Mouse (Mus musculus) CH12.LX (cell line): Measurements from ENCODE around the gene Ube2h.

Experiments
- CTCF ChIP-seq, 2 experiments: IDR thresholded peaks in 1 of 2; conservative IDR thresholded peaks in 1 of 2; 2 replicates each; pipeline ENCODE4 v1.5.1; 2011 to 2012; ENCODE audit warnings: low read depth in 2 of 2, low read length in 2 of 2, improper control_type of control experiment in 1 of 2, inconsistent platforms in 1 of 2, mild to moderate bottlenecking in 1 of 2, moderate library complexity in 1 of 2
- E2F4 ChIP-seq: IDR thresholded peaks from 2 replicates; pipeline ENCODE4 v1.6.1; 2011; ENCODE audit warnings: low read depth, low read length, improper control_type of control experiment; ENCODE audit not compliant: insufficient replicate concordance
- EP300 ChIP-seq: IDR thresholded peaks from 2 replicates; pipeline ENCODE4 v1.6.1; 2011; ENCODE audit warnings: low read length, improper control_type of control experiment
- MAFK ChIP-seq: IDR thresholded peaks from 2 replicates; pipeline ENCODE4 v1.6.1; 2011; ENCODE audit warnings: low read length, improper control_type of control experiment; ENCODE audit not compliant: insufficient replicate concordance
- MAX ChIP-seq: IDR thresholded peaks from 2 replicates; pipeline ENCODE4 v1.6.1; 2011; ENCODE audit warnings: low read length, improper control_type of control experiment
- MAZ ChIP-seq: IDR thresholded peaks from 2 replicates; pipeline ENCODE4 v1.6.1; 2012; ENCODE audit warnings: low read depth, mild to moderate bottlenecking, inconsistent platforms, low read length, improper control_type of control experiment, moderate library complexity
- NELFE ChIP-seq: IDR thresholded peaks from 2 replicates; pipeline ENCODE4 v1.6.1; 2011; ENCODE audit warnings: low read depth, low read length, improper control_type of control experiment
- NRF1 ChIP-seq: IDR thresholded peaks from 2 replicates; pipeline ENCODE4 v1.6.1; 2014; ENCODE audit warnings: low read depth, mild to moderate bottlenecking, inconsistent platforms, low read length, improper control_type of control experiment, moderate library complexity
- POLR2A ChIP-seq: IDR thresholded peaks from 2 replicates; pipeline ENCODE4 v1.6.1; 2011; ENCODE audit warnings: low read depth, mild to moderate bottlenecking, improper control_type of control experiment, low read length
- SMC3 ChIP-seq: IDR thresholded peaks from 2 replicates; pipeline ENCODE4 v1.6.1; 2011; ENCODE audit warnings: low read depth, low read length, improper control_type of control experiment
- UBTF ChIP-seq: IDR thresholded peaks from 2 replicates; pipeline ENCODE4 v1.6.1; 2012; ENCODE audit warnings: low read depth, mild to moderate bottlenecking, inconsistent platforms, low read length, improper control_type of control experiment, moderate library complexity
- ZC3H11A ChIP-seq: IDR thresholded peaks from 2 replicates; pipeline ENCODE4 v1.6.1; 2012; ENCODE audit warnings: low read depth, mild to moderate bottlenecking, inconsistent platforms, low read length, improper control_type of control experiment

GRCm38 (mm10) chr6:30161618-30162017 lies 142.7 kb downstream of the Ube2h start:
- TF ChIP-seq CTCF (conservative IDR thresholded peaks at IDR 0.05 in 1 of 2, IDR thresholded peaks at IDR 0.05 in 1 of 2; ENCODE audit: low read depth in 2 of 2, low read length in 2 of 2) (no peak), E2F4 (no peak), EP300 (no peak), POLR2A (no peak), UBTF (no peak), ZC3H11A (no peak), NELFE (no peak), MAX (no peak), SMC3 (no peak), NRF1 (no peak), MAFK (no peak), MAZ (no peak)
